Mouse (Mus musculus) left cerebral cortex, adult 2 months (tissue): Measurements from ENCODE around the gene Olfr453. TPM values are rescaled to one million over a fixed set of nuclear protein-coding genes. Genes with fewer than 3 reads are reported as not detected.

ENCODE experiments used
- DNase-seq, 2 experiments: peaks; one replicate each; pipeline ENCODE4 v3.0.0; 2021 to 2022; ENCODE audit warnings: low spot score in 2 of 2, mixed read lengths in 1 of 2; ENCODE audit errors: extremely low spot score in 1 of 2
- H3K27ac ChIP-seq: fragments of 200-600 bp; 2 replicates; pipeline ENCODE4 v1.8.1; 2022
- H3K4me3 ChIP-seq: fragments of 200-600 bp; 2 replicates; pipeline ENCODE4 v1.8.1; 2022
- CTCF ChIP-seq: fragments of 200-600 bp; IDR thresholded peaks from 2 replicates; pipeline ENCODE4 v1.8.1; 2022; ENCODE audit warnings: antibody characterized with exemption, mild to moderate bottlenecking, moderate library complexity
- intact Hi-C: fragments of 180-260 bp; cut with DNase I; formaldehyde crosslinking; loops from one replicate; pipeline ENCODE4 v1.15.1; 2025
- long read RNA-seq, 2 experiments: library from polyadenylated mRNA; stranded (forward); transcript quantifications; one replicate each; pipeline ENCODE4 v2.0.0; 2021; ENCODE audit warnings: borderline mapping rate in 2 of 2
- total RNA-seq, 2 experiments: library from RNA; stranded (reverse); gene quantifications; 2 replicates each; pipeline ENCODE4 v1.2.3; 2021

Gene Olfr453
- total RNA-seq: not detected
- long read RNA-seq, experiment 1: 0 reads
- long read RNA-seq, experiment 2: 0 reads

- no peak within 1 kb of the TSS for H3K27ac ChIP-seq
- intact Hi-C loops: no loop called here
- H3K4me3 ChIP-seq: no peak within 1 kb of the TSS
- no peak for DNase-seq
- no peak for TF ChIP-seq CTCF
Observed at GRCm38 (mm10) chr6:42739071-42739470, at the start of gene Olfr453. Gene Olfr453, plus strand, starts transcription at chr6:42739371.

GRCm38 (mm10) chr6:42689761-42690160 is 49.4 kb upstream of the Olfr453 start:
- H3K4me3 ChIP-seq: no peak overlapping the region
- intact Hi-C loops: no loop called here
- DNase-seq: no peak

GRCm38 (mm10) chr6:42692154-42692516 is 47.0 kb upstream of the Olfr453 start:
- TF ChIP-seq CTCF: no peak
- Histone ChIP-seq H3K27ac (peak overlapping the region; percentile 90), H3K4me3 (peak overlapping the region; percentile 88)
- intact Hi-C loops: loop anchor here (2.0 kb wide), 1 partner anchor 17 kb away; no protein-coding TSS in a partner anchor
- DNase-seq: peak; percentile 75

More at GRCm38 (mm10) chr6:42689761-42690160, 49.4 kb upstream of the Olfr453 start:
- no peak overlapping the region for H3K27ac ChIP-seq
- TF ChIP-seq CTCF: no peak

- TF ChIP-seq CTCF: no peak
- DNase-seq: peak; percentile 83
- Histone ChIP-seq H3K4me3 (peak overlapping the region; percentile 88), H3K27ac (peak overlapping the region; percentile 90)
- intact Hi-C loops: loop anchor here (2.0 kb wide), 1 partner anchor 16 kb away; no protein-coding TSS in a partner anchor
Observed at GRCm38 (mm10) chr6:42692517-42693190, 46.5 kb upstream of the Olfr453 start.

- DNase-seq: peak; percentile 81 to 87
- Histone ChIP-seq H3K27ac (peak within 1 kb of the TSS; percentile 95), H3K4me3 (peak within 1 kb of the TSS; percentile 74)
- TF ChIP-seq CTCF: no peak
- intact Hi-C loops: loop anchor here (2.0 to 5.0 kb wide), 2 partner anchors 17 to 153 kb away; no protein-coding TSS in a partner anchor
Observed at GRCm38 (mm10) chr6:42709291-42710211, 29.6 kb upstream of the Olfr453 start, which contains the start of gene Tcaf1. Gene Tcaf1, minus strand, starts transcription at chr6:42710088.

GRCm38 (mm10) chr6:42714668-42715067 is 24.5 kb upstream of the Olfr453 start:
- DNase-seq: no peak
- intact Hi-C loops: no loop called here
- no peak for TF ChIP-seq CTCF
- Histone ChIP-seq H3K27ac (no peak overlapping the region), H3K4me3 (no peak overlapping the region)

GRCm38 (mm10) chr6:42717973-42718372 is 21.2 kb upstream of the Olfr453 start:
- intact Hi-C loops: no loop called here
- no peak for DNase-seq
- Histone ChIP-seq H3K4me3 (no peak overlapping the region), H3K27ac (no peak overlapping the region)
- TF ChIP-seq CTCF: no peak

GRCm38 (mm10) chr6:42742303-42742702 is 3.1 kb downstream of the Olfr453 start:
- no peak for TF ChIP-seq CTCF
- Histone ChIP-seq H3K4me3 (no peak overlapping the region), H3K27ac (no peak overlapping the region)
- peak in 1 of 2 experiments; percentile 11 for DNase-seq
- intact Hi-C loops: no loop called here

GRCm38 (mm10) chr6:42747846-42748245 is 8.7 kb downstream of the Olfr453 start:
- no peak for TF ChIP-seq CTCF
- intact Hi-C loops: no loop called here
- DNase-seq: no peak
- Histone ChIP-seq H3K27ac (no peak overlapping the region), H3K4me3 (no peak overlapping the region)

- H3K4me3 ChIP-seq: no peak within 1 kb of the TSS
- TF ChIP-seq CTCF: no peak
- intact Hi-C loops: no loop called here
- no peak for DNase-seq
- no peak within 1 kb of the TSS for H3K27ac ChIP-seq
Observed at GRCm38 (mm10) chr6:42756104-42756503, 16.9 kb downstream of the Olfr453 start, which contains the start of gene Olfr38. Gene Olfr38, plus strand, starts transcription at chr6:42756404.

- no peak overlapping the region for H3K4me3 ChIP-seq
- H3K27ac ChIP-seq: no peak overlapping the region
- TF ChIP-seq CTCF: no peak
- intact Hi-C loops: no loop called here
- no peak for DNase-seq
Observed at GRCm38 (mm10) chr6:42777066-42777465, 37.9 kb downstream of the Olfr453 start.

GRCm38 (mm10) chr6:42784793-42785192 is 45.6 kb downstream of the Olfr453 start, which contains the start of gene Olfr452:
Gene Olfr452, plus strand, starts transcription at chr6:42785093.
- Histone ChIP-seq H3K4me3 (no peak within 1 kb of the TSS), H3K27ac (no peak within 1 kb of the TSS)
- no peak for TF ChIP-seq CTCF
- no peak for DNase-seq
- intact Hi-C loops: no loop called here
